Mouse (Mus musculus) liver, embryonic 14.5 days (tissue): ENCODE measurements at regions not wholly inside any gene's neighbourhood (a gene's known extent, or its start where the extent isn't known, plus 50 kb on each side); places are given as distances from the start of the nearest gene placed in this dataset.

Experiments used
- ATAC-seq: fragments of 200-750 bp; cut with Nextera tagmentation; 2 replicates; pipeline ENCODE4 v1.8.0; 2017; ENCODE audit warnings: moderate number of reproducible peaks, mild to moderate bottlenecking, moderate library complexity; ENCODE audit not compliant: insufficient read depth
- DNase-seq, 3 experiments: peaks; one replicate each; pipeline ENCODE4 v3.0.0-alpha.2; 2012 to 2013; ENCODE audit warnings: low read depth in 3 of 3, low spot score in 3 of 3
- H3K27ac ChIP-seq: fragments of 300-500 bp; sonication (generic); 2 replicates; pipeline ENCODE4 v1.5.1; 2014; ENCODE audit warnings: moderate library complexity, mild to moderate bottlenecking, control low read depth, inconsistent platforms
- H3K27me3 ChIP-seq: fragments of 300-500 bp; sonication (generic); 2 replicates; pipeline ENCODE4 v1.6.1; 2014; ENCODE audit warnings: mild to moderate bottlenecking, low read length, moderate library complexity; ENCODE audit not compliant: control insufficient read depth, insufficient read depth
- H3K36me3 ChIP-seq: fragments of 300-500 bp; sonication (generic); replicated peaks from 2 replicates; pipeline ENCODE4 v1.6.1; 2014; ENCODE audit warnings: low read depth; ENCODE audit not compliant: control insufficient read depth, insufficient read depth
- H3K4me1 ChIP-seq, 2 experiments: fragments of 200-500 bp in 1 of 2; fragments of 300-500 bp in 1 of 2; sonication (generic) in 1 of 2; replicated peaks; 2 replicates each; pipeline ENCODE4 v1.6.1; 2012 to 2014; ENCODE audit warnings: antibody characterized with exemption in 1 of 2, inconsistent platforms in 1 of 2, low read length in 1 of 2; ENCODE audit not compliant: control insufficient read depth in 2 of 2, insufficient read depth in 2 of 2
- H3K4me2 ChIP-seq: fragments of 300-500 bp; sonication (generic); 2 replicates; pipeline ENCODE4 v1.6.1; 2014; ENCODE audit warnings: low read depth, mild to moderate bottlenecking, control low read depth, moderate library complexity
- H3K4me3 ChIP-seq, 2 experiments: fragments of 200-500 bp in 1 of 2; fragments of 300-500 bp in 1 of 2; sonication (generic) in 1 of 2; 2 replicates each; pipeline ENCODE4 v1.5.1; 2012 to 2014; ENCODE audit warnings: low read depth in 2 of 2, low read length in 2 of 2, mild to moderate bottlenecking in 2 of 2, control low read depth in 1 of 2, inconsistent platforms in 1 of 2, moderate library complexity in 1 of 2; ENCODE audit not compliant: insufficient read depth in 1 of 2
- H3K9ac ChIP-seq: fragments of 300-500 bp; sonication (generic); replicated peaks from 2 replicates; pipeline ENCODE4 v1.6.1; 2014; ENCODE audit warnings: mild to moderate bottlenecking, control low read depth, moderate library complexity
- H3K9me3 ChIP-seq: fragments of 300-500 bp; sonication (generic); 2 replicates; pipeline ENCODE4 v1.6.1; 2016; ENCODE audit warnings: low read length, mixed read lengths; ENCODE audit not compliant: control insufficient read depth
- CTCF ChIP-seq: IDR thresholded peaks from 2 replicates; pipeline ENCODE4 v1.5.1; 2016; ENCODE audit warnings: antibody characterized with exemption, low read depth, control low read depth
- EP300 ChIP-seq: IDR thresholded peaks from 2 replicates; pipeline ENCODE4 v1.6.1; 2016; ENCODE audit warnings: antibody characterized with exemption, low read depth
- WGBS: fragments of 180-500 bp; shearing (Covaris S2); extraction: QIAGEN DNeasy Blood & Tissue Kit; methylation state at CpG from one replicate; pipeline ENCODE4 v1.1.7; 2014; ENCODE audit not compliant: insufficient replicate concordance; 5-methylcytosine and 5-hydroxymethylcytosine counted together

DNA sequence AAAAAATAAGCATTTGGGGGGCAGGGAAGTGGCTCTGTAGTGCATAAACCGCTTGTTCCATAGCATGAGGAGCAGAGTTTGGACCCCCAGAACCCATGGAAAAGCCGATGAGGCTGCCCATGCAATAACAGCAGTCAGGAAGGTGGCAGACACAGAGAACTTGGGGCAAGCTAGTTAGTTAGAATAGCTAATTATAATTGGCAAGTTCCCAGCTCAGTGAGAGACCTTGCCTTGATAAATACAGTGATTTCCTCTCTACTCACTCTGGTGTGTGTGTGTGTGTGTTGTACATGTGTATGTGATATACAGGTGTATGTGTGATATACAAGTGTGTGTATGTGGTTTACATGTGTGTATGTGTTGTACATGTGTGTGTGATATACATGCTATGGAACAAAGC is 226.4 kb downstream of the 3110018I06Rik start:
- ATAC-seq, result no peak
- H3K4me1 ChIP-seq, result no peaks in the 10 kb centered on the region
- 43% methylated on average over 2 of the region's 2 CpGs for WGBS
- H3K27ac ChIP-seq, result no peak overlapping the region
- no peak overlapping the region for H3K9ac ChIP-seq
- DNase-seq, result no peak
- H3K27me3 ChIP-seq, result no peaks in the 10 kb centered on the region
- no peaks in the 10 kb centered on the region for H3K9me3 ChIP-seq
- H3K36me3 ChIP-seq, result no peaks in the 10 kb centered on the region
- no peak overlapping the region for H3K4me3 ChIP-seq
- TF ChIP-seq EP300, result no peak
- no peak for TF ChIP-seq CTCF
- no peak overlapping the region for H3K4me2 ChIP-seq

DNA sequence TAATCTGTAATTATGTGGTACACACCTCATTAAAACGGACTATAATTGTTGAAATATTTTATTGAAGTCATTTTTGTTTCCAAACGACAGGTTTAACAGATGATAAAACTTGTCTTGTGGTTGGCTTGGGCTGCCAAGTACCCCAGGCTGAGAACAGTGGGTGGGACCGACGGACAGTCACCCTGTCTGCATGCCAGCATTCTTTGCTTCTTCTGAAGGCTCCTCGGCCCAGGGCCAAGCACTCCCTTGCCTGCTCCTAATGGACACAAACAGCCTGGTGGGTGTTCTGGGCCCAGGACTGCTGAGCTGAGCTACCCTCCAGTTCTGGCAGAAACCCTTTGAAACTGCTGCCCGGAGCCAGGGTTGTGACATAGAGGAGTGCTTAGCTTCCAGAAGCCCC is 227.4 kb downstream of the 3110018I06Rik start:
- TF ChIP-seq CTCF (no peak), EP300 (no peak)
- H3K9ac ChIP-seq, result no peak overlapping the region
- H3K9me3 ChIP-seq, result no peaks in the 10 kb centered on the region
- no peak for ATAC-seq
- no peak overlapping the region for H3K27ac ChIP-seq
- no peaks in the 10 kb centered on the region for H3K4me1 ChIP-seq
- no peak overlapping the region for H3K4me2 ChIP-seq
- DNase-seq, result no peak
- WGBS, result 51% methylated on average over 6 of the region's 6 CpGs
- H3K27me3 ChIP-seq, result no peaks in the 10 kb centered on the region
- no peaks in the 10 kb centered on the region for H3K36me3 ChIP-seq
- no peak overlapping the region for H3K4me3 ChIP-seq

DNA sequence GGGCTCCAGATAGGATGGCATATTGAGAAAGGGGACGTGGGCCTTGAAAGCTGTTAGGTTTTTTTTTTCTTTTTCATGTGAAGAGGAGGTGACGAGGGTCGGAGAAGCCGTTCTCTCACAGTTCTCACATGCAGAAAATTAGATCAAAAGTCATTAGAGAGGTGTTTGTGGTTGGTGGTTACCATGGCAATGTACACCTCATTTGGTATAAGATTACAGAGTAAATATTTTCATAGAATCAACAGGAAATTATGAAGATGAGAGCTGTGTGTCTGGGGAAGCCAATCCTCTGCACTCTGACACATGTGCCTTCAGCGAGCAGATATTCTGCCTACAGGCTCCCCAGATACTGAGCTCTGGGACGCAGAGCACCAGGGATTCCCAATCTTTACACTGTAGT is 232.5 kb downstream of the 3110018I06Rik start:
- H3K9ac ChIP-seq, result no peak overlapping the region
- no peak overlapping the region for H3K27ac ChIP-seq
- no peak for DNase-seq
- no peak for ATAC-seq
- no peak overlapping the region for H3K4me3 ChIP-seq
- WGBS, result 54% methylated on average over 6 of the region's 6 CpGs
- H3K27me3 ChIP-seq, result no peaks in the 10 kb centered on the region
- no peaks in the 10 kb centered on the region for H3K36me3 ChIP-seq
- H3K4me2 ChIP-seq, result no peak overlapping the region
- no peaks in the 10 kb centered on the region for H3K9me3 ChIP-seq
- TF ChIP-seq CTCF (no peak), EP300 (no peak)
- H3K4me1 ChIP-seq, result no peaks in the 10 kb centered on the region

DNA sequence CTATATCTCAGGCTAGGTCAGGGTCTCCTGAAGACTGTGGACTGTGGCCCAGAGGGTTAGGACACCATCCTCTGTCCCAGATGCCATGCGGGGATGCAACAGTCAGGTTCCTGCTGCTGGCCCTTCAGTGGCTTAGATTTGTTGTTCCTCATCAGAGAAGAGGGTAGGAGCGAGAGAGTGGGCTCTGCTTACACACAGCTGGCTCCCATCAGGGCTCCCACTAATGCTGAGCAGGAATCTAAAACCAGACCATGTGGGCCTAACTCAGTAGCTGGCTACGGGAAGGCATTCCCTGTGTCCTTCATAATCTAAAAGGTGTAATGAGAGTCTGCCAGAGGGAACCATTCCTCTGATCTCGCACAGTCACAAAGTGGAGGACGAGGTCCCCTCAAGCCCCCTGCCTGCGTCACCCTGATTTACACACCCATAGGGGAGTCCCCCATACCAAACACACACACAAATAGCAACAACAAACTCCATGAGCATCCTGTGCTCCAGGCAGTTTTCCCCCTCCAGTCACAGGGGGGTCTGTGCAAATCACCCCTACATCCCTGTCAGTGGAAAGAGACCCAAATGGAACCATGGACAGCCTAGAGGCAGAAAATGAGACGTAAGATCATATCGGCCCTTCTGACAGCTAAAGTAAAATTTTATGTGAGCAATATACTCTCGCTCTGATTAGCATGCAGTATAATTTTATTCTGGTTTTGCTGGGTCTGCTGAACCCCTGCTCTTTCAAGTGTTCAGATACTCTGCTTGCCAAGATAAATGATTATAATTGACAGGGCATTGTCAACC is 234.8 kb downstream of the 3110018I06Rik start:
- no peak overlapping the region for H3K4me3 ChIP-seq
- no peaks in the 10 kb centered on the region for H3K36me3 ChIP-seq
- no peak for TF ChIP-seq CTCF
- no peak for TF ChIP-seq EP300
- H3K4me1 ChIP-seq, result no peaks in the 10 kb centered on the region
- H3K4me2 ChIP-seq, result no peak overlapping the region
- H3K27me3 ChIP-seq, result no peaks in the 10 kb centered on the region
- H3K9me3 ChIP-seq, result no peaks in the 10 kb centered on the region
- no peak for ATAC-seq
- WGBS, result 58% methylated on average over 9 of the region's 9 CpGs
- no peak overlapping the region for H3K9ac ChIP-seq
- no peak for DNase-seq
- no peak overlapping the region for H3K27ac ChIP-seq

DNA sequence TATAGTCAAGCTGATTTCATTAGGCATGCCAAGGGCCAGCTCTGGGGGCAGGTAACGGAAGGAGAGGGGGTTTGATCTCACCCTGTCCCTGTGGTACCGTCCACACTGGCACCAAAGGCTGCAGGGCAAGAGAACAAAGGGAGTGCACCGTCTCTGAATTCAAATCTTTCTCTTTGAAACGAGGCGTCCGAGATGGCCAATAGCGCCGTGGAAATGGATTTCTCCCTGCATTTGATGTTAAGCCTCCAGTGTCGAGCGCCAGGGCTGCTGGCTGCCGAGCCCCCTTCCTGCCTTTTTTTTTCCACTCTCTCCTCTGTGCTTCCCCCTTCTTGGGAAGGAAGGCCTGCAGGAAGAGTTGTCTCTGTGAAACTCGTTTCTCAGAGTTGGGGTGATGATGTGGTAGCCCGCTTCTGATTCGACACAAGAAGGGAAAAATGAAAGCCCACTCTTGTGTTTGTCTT is 235.5 kb downstream of the 3110018I06Rik start:
- H3K27me3 ChIP-seq, result no peaks in the 10 kb centered on the region
- no peak overlapping the region for H3K4me2 ChIP-seq
- 62% methylated on average over 14 of the region's 14 CpGs for WGBS
- ATAC-seq, result no peak
- H3K9me3 ChIP-seq, result no peaks in the 10 kb centered on the region
- H3K36me3 ChIP-seq, result no peaks in the 10 kb centered on the region
- no peak overlapping the region for H3K4me3 ChIP-seq
- H3K9ac ChIP-seq, result no peak overlapping the region
- DNase-seq, result no peak
- no peak overlapping the region for H3K27ac ChIP-seq
- H3K4me1 ChIP-seq, result no peaks in the 10 kb centered on the region
- TF ChIP-seq CTCF (no peak), EP300 (no peak)
